Mouse (Mus musculus) left cerebral cortex, postnatal 14 days (tissue): ENCODE measurements around the gene Speer2. TPM values are rescaled to one million over a fixed set of nuclear protein-coding genes. Genes with fewer than 3 reads are reported as not detected.

Source experiments
- DNase-seq, 2 experiments: peaks; one replicate each; pipeline ENCODE4 v3.0.0; 2021 to 2022; ENCODE audit warnings: low spot score in 2 of 2, mixed read lengths in 1 of 2
- intact Hi-C: fragments of 180-260 bp; cut with DNase I; formaldehyde crosslinking; loops from one replicate; pipeline ENCODE4 v1.15.1; 2025
- long read RNA-seq, 2 experiments: library from polyadenylated mRNA; stranded (forward); transcript quantifications; one replicate each; pipeline ENCODE4 v2.0.0; 2021
- total RNA-seq, 2 experiments: library from RNA; stranded (reverse); gene quantifications; 2 replicates each; pipeline ENCODE4 v1.2.3; 2021

The Speer2 gene
- total RNA-seq = not detected
- long read RNA-seq, experiment 1 = 0 reads
- long read RNA-seq, experiment 2 = 0 reads

DNA sequence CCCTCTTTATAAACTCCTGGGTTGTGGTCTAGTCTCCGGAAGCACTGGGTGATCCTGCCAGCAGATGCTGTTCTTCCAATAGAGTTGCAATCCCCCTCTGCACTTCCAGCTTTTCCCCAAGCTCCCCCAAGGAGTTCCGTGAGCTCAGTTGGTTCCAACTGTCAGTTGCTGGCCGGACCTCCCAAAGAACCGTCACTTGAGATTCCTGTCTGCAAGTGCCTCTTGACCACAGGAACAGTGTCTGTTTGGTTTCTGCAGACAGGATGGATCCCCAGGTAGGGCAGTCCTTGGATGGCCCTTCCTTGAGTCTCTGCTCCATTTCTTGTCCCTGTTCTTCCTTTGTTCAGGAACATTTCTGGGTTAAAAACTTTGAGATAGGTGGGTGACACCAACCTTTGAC is at the start of gene Speer2:
Gene Speer2, minus strand, starts transcription at position 101 of the 400 bp plus-strand sequence.
- intact Hi-C loops = no loop called here
- no peak for DNase-seq

DNA sequence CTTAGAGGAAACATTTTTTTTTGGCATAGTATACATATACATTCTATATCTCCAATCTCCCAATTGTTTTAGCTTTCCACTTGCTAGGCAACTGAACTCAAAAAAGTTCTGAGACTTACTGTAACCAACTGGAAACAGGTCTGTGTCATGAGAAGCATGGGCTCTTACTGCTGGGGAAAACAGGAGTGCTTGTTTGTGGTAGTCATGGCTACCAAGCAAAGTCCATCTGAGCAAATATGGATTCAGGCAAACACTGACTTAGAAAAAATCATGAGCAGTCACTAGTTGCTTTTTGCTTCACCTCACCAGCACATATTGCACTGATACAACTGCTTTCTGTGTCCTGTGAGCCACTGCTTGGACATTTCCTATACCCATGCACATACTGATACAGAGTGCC is 40.8 kb upstream of the Speer2 start:
- intact Hi-C loops = no loop called here
- DNase-seq = no peak

- DNase-seq = no peak
- intact Hi-C loops = no loop called here
Measured at GRCm38 (mm10) chr16:69880712-69881111, 17.2 kb upstream of the Speer2 start.

- no peak for DNase-seq
- intact Hi-C loops = no loop called here
Measured at GRCm38 (mm10) chr16:69836628-69837027, 26.9 kb downstream of the Speer2 start.

GRCm38 (mm10) chr16:69813652-69814051 is 49.9 kb downstream of the Speer2 start:
- DNase-seq = no peak
- intact Hi-C loops = no loop called here
